Mouse (Mus musculus): ENCODE measurements at regions not wholly inside any gene's neighbourhood (a gene's known extent, or its start where the extent isn't known, plus 50 kb on each side); places are given as distances from the start of the nearest gene placed in this dataset.
A peak's percentile ranks its signal among the peaks of the same experiment; 100 is the strongest.

- 64% methylated on average over 15 of the region's 15 CpGs for WGBS
- no peak overlapping the region for H3K9ac ChIP-seq
- H3K27ac ChIP-seq (replicated peaks) = no peak overlapping the region
- H3K27me3 ChIP-seq = no peaks in the 10 kb centered on the region
- H3K36me3 ChIP-seq = no peaks in the 10 kb centered on the region
- no peaks in the 10 kb centered on the region; the same call in 1 of the 2 replicates for H3K9me3 ChIP-seq (replicated peaks)
- H3K4me2 ChIP-seq (replicated peaks) = no peak overlapping the region
- no peak for ATAC-seq (ENCODE audit: insufficient number of reproducible peaks, low FRiP score, low TSS enrichment, low read depth)
- H3K4me3 ChIP-seq (replicated peaks) = no peak overlapping the region
- H3K4me1 ChIP-seq = no peaks in the 10 kb centered on the region
Observed at GRCm38 (mm10) chr5:105993066-105993760, 116.8 kb downstream of the Zfp326 start.

GRCm38 (mm10) chr5:105990777-105991176 lies 114.4 kb downstream of the Zfp326 start:
- Histone ChIP-seq H3K9ac (no peak overlapping the region), H3K4me3 (replicated peaks) (no peak overlapping the region), H3K36me3 (no peaks in the 10 kb centered on the region), H3K9me3 (replicated peaks) (no peaks in the 10 kb centered on the region), H3K4me1 (no peaks in the 10 kb centered on the region), H3K4me2 (replicated peaks) (no peak overlapping the region), H3K27me3 (no peaks in the 10 kb centered on the region), H3K27ac (replicated peaks) (no peak overlapping the region)
- WGBS = 84% methylated on average over 12 of the region's 12 CpGs
- ATAC-seq (ENCODE audit: insufficient number of reproducible peaks, low FRiP score, low TSS enrichment, low read depth) = no peak

GRCm38 (mm10) chr5:105986401-105986800 lies 110.0 kb downstream of the Zfp326 start:
- Histone ChIP-seq H3K4me3 (replicated peaks) (no peak overlapping the region), H3K27ac (replicated peaks) (no peak overlapping the region), H3K9ac (no peak overlapping the region), H3K27me3 (no peaks in the 10 kb centered on the region), H3K4me1 (no peaks in the 10 kb centered on the region), H3K9me3 (replicated peaks) (no peaks in the 10 kb centered on the region), H3K36me3 (no peaks in the 10 kb centered on the region), H3K4me2 (replicated peaks) (no peak overlapping the region)
- 36% methylated on average over 7 of the region's 7 CpGs for WGBS
- no peak for ATAC-seq (ENCODE audit: insufficient number of reproducible peaks, low FRiP score, low TSS enrichment, low read depth)

- ATAC-seq (ENCODE audit: insufficient number of reproducible peaks, low FRiP score, low TSS enrichment, low read depth) = no peak
- Histone ChIP-seq H3K27me3 (no peaks in the 10 kb centered on the region), H3K4me3 (replicated peaks) (no peak overlapping the region), H3K9ac (no peak overlapping the region), H3K27ac (replicated peaks) (no peak overlapping the region), H3K36me3 (no peaks in the 10 kb centered on the region), H3K9me3 (replicated peaks) (no peaks in the 10 kb centered on the region), H3K4me1 (no peaks in the 10 kb centered on the region), H3K4me2 (replicated peaks) (no peak overlapping the region)
- WGBS = 64% methylated on average over 5 of the region's 5 CpGs
Observed at GRCm38 (mm10) chr5:105983131-105983530, 106.8 kb downstream of the Zfp326 start.

- H3K27me3 ChIP-seq = no peaks in the 10 kb centered on the region
- no peak overlapping the region for H3K9ac ChIP-seq
- no peak overlapping the region for H3K4me2 ChIP-seq (replicated peaks)
- no peaks in the 10 kb centered on the region for H3K9me3 ChIP-seq (replicated peaks)
- H3K36me3 ChIP-seq = no peaks in the 10 kb centered on the region
- ATAC-seq (ENCODE audit: insufficient number of reproducible peaks, low FRiP score, low TSS enrichment, low read depth) = no peak
- no peaks in the 10 kb centered on the region for H3K4me1 ChIP-seq
- no peak overlapping the region for H3K4me3 ChIP-seq (replicated peaks)
- H3K27ac ChIP-seq (replicated peaks) = no peak overlapping the region
- 75% methylated on average over 5 of the region's 5 CpGs for WGBS
Observed at GRCm38 (mm10) chr5:105976746-105977145, 100.4 kb downstream of the Zfp326 start.

GRCm38 (mm10) chr5:105976076-105976475 lies 99.7 kb downstream of the Zfp326 start:
- Histone ChIP-seq H3K27ac (replicated peaks) (no peak overlapping the region), H3K4me1 (no peaks in the 10 kb centered on the region), H3K36me3 (no peaks in the 10 kb centered on the region), H3K4me2 (replicated peaks) (peak overlapping the region; percentile 47), H3K9me3 (replicated peaks) (no peaks in the 10 kb centered on the region), H3K27me3 (no peaks in the 10 kb centered on the region), H3K4me3 (replicated peaks) (peak overlapping the region; percentile 25), H3K9ac (no peak overlapping the region)
- 51% methylated on average over 5 of the region's 5 CpGs for WGBS
- ATAC-seq (ENCODE audit: insufficient number of reproducible peaks, low FRiP score, low TSS enrichment, low read depth) = no peak

GRCm38 (mm10) chr5:105975275-105976011 lies 99.1 kb downstream of the Zfp326 start:
- 0 out of 2 replicates have a peak, but pooled peaks cover under 1% of the 10 kb centered on the region for H3K4me1 ChIP-seq
- H3K9me3 ChIP-seq (replicated peaks) = no peaks in the 10 kb centered on the region
- no peak overlapping the region for H3K27ac ChIP-seq (replicated peaks)
- peak overlapping the region; percentile 47 for H3K4me2 ChIP-seq (replicated peaks)
- peak overlapping the region; percentile 25 for H3K4me3 ChIP-seq (replicated peaks)
- no peaks in the 10 kb centered on the region for H3K27me3 ChIP-seq
- H3K9ac ChIP-seq = no peak overlapping the region
- no peaks in the 10 kb centered on the region for H3K36me3 ChIP-seq
- ATAC-seq (ENCODE audit: insufficient number of reproducible peaks, low FRiP score, low TSS enrichment, low read depth) = no peak
- 23% methylated on average over 21 of the region's 21 CpGs for WGBS

GRCm38 (mm10) chr5:105974576-105975177 lies 98.3 kb downstream of the Zfp326 start:
- Histone ChIP-seq H3K9me3 (replicated peaks) (no peaks in the 10 kb centered on the region), H3K4me2 (replicated peaks) (no peak overlapping the region), H3K27ac (replicated peaks) (no peak overlapping the region), H3K27me3 (no peaks in the 10 kb centered on the region), H3K4me3 (replicated peaks) (no peak overlapping the region), H3K36me3 (no peaks in the 10 kb centered on the region), H3K9ac (no peak overlapping the region), H3K4me1 (0 out of 2 replicates have a peak, but pooled peaks cover 4% of the 10 kb centered on the region)
- WGBS = 57% methylated on average over 18 of the region's 18 CpGs
- no peak for ATAC-seq (ENCODE audit: insufficient number of reproducible peaks, low FRiP score, low TSS enrichment, low read depth)
